Mouse (Mus musculus): ENCODE measurements at regions not wholly inside any gene's neighbourhood (a gene's known extent, or its start where the extent isn't known, plus 50 kb on each side); places are given as distances from the start of the nearest gene placed in this dataset.

DNA sequence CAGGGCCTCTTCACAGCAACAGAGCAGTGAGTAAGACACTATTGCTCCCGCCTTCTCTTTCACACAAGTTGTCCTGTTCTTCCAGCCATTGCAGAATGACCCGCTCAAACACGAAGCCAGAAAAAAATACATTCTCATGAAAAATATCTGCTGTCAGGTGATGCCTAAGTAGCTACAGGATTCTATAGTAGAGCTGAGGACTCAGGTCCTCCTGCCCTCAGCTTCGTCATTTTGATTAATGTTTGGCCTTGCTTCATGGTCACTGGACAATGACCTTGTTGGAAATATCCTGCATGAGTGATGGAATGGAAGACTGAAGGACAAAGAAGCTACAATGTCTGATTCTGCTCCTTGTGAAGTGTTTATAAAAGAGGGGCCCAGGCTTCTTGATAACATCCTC is 52.4 kb upstream of the Klf12 start:
- TF ChIP-seq ZC3H11A (IDR thresholded peaks at IDR 0.05; ENCODE audit: borderline replicate concordance, low read depth, low read length) (no peak), CHD2 (IDR thresholded peaks at IDR 0.05; ENCODE audit: low read depth, low read length) (no peak), MAFK (IDR thresholded peaks at IDR 0.05; ENCODE audit: insufficient read depth, low read depth, low read length) (no peak), ZNF384 (IDR thresholded peaks at IDR 0.05; ENCODE audit: low read depth, low read length) (no peak), HCFC1 (IDR thresholded peaks at IDR 0.05; ENCODE audit: borderline replicate concordance, insufficient read depth, low read length) (no peak)

Measured in ES-E14 (cell line).